Mouse (Mus musculus) CH12.LX (cell line): ENCODE results near the gene Dync1i1. TPM values are rescaled to one million over a fixed set of nuclear protein-coding genes. Genes with fewer than 3 reads are reported as not detected.

Experiments used
- DNase-seq: peaks from one replicate; pipeline ENCODE4 v3.0.0-alpha.2; 2013; ENCODE audit errors: extremely low read depth
- H3K27ac ChIP-seq: 2 replicates; pipeline ENCODE4 v1.5.1; 2012; ENCODE audit warnings: low read depth, mild to moderate bottlenecking, control low read depth, moderate library complexity; ENCODE audit not compliant: insufficient read depth
- H3K27me3 ChIP-seq: replicated peaks from 2 replicates; pipeline ENCODE3; 2012; ENCODE audit warnings: inconsistent platforms
- H3K36me3 ChIP-seq, 2 experiments: replicated peaks in 1 of 2; 2 replicates each; pipeline versions ENCODE3 to v1.6.1; 2012; ENCODE audit warnings: inconsistent platforms in 1 of 2, low read length in 1 of 2, mild to moderate bottlenecking in 1 of 2, mixed read lengths in 1 of 2, moderate library complexity in 1 of 2; ENCODE audit not compliant: control insufficient read depth in 1 of 2, insufficient read depth in 1 of 2
- H3K4me1 ChIP-seq, 2 experiments: 2 replicates each; pipeline ENCODE4 v1.6.1; 2012; ENCODE audit warnings: inconsistent platforms in 1 of 2, moderate library complexity in 1 of 2; ENCODE audit not compliant: insufficient read depth in 2 of 2, control insufficient read depth in 1 of 2
- H3K4me2 ChIP-seq: 2 replicates; pipeline ENCODE4 v1.6.1; 2012; ENCODE audit warnings: low read depth, mild to moderate bottlenecking, control low read depth; ENCODE audit not compliant: poor library complexity, insufficient read depth, severe bottlenecking
- H3K4me3 ChIP-seq, 3 experiments: fragments of 150-350 bp in 1 of 3; sonication (generic) in 1 of 3; replicated peaks in 1 of 3; 2 replicates each; pipeline versions ENCODE3 to v1.5.1; 2011 to 2012; ENCODE audit warnings: low read depth in 2 of 3, low read length in 2 of 3, mild to moderate bottlenecking in 2 of 3, moderate library complexity in 2 of 3, control low read depth in 1 of 3, improper control_type of control experiment in 1 of 3, inconsistent platforms in 1 of 3, mixed read lengths in 1 of 3; ENCODE audit not compliant: poor library complexity in 1 of 3
- H3K79me2 ChIP-seq: replicated peaks from 2 replicates; pipeline ENCODE4 v1.6.1; 2012; ENCODE audit warnings: mild to moderate bottlenecking, moderate library complexity; ENCODE audit not compliant: control insufficient read depth, poor library complexity, insufficient read depth, severe bottlenecking; ENCODE audit errors: extremely low read depth
- H3K9ac ChIP-seq: 2 replicates; pipeline ENCODE4 v1.6.1; 2012; ENCODE audit warnings: low read depth, mild to moderate bottlenecking, control low read depth, moderate library complexity; ENCODE audit not compliant: insufficient read depth
- H3K9me3 ChIP-seq: replicated peaks from 2 replicates; pipeline ENCODE3; 2012; ENCODE audit warnings: low read length, inconsistent platforms, mixed read lengths
- CHD1 ChIP-seq: IDR thresholded peaks from 2 replicates; pipeline ENCODE4 v1.6.1; 2012; ENCODE audit warnings: low read depth, low read length, improper control_type of control experiment, inconsistent platforms
- CHD2 ChIP-seq: IDR thresholded peaks from 2 replicates; pipeline ENCODE4 v1.6.1; 2011; ENCODE audit warnings: low read length, improper control_type of control experiment
- E2F4 ChIP-seq: IDR thresholded peaks from 2 replicates; pipeline ENCODE4 v1.6.1; 2011; ENCODE audit warnings: low read depth, low read length, improper control_type of control experiment; ENCODE audit not compliant: insufficient replicate concordance
- GABPA ChIP-seq: IDR thresholded peaks from 2 replicates; pipeline ENCODE4 v1.6.1; 2012; ENCODE audit warnings: low read depth, low read length, improper control_type of control experiment, inconsistent platforms; ENCODE audit not compliant: insufficient replicate concordance
- IRF4 ChIP-seq: IDR thresholded peaks from 2 replicates; pipeline ENCODE4 v1.6.1; 2014; ENCODE audit warnings: low read depth, mild to moderate bottlenecking, inconsistent platforms, low read length, improper control_type of control experiment
- MAFK ChIP-seq: IDR thresholded peaks from 2 replicates; pipeline ENCODE4 v1.6.1; 2011; ENCODE audit warnings: low read length, improper control_type of control experiment; ENCODE audit not compliant: insufficient replicate concordance
- MEF2A ChIP-seq: IDR thresholded peaks from 2 replicates; pipeline ENCODE4 v1.6.1; 2014; ENCODE audit warnings: low read depth, mild to moderate bottlenecking, inconsistent platforms, low read length, improper control_type of control experiment, borderline replicate concordance
- NRF1 ChIP-seq: IDR thresholded peaks from 2 replicates; pipeline ENCODE4 v1.6.1; 2014; ENCODE audit warnings: low read depth, mild to moderate bottlenecking, inconsistent platforms, low read length, improper control_type of control experiment, moderate library complexity
- POLR2A ChIP-seq: IDR thresholded peaks from 2 replicates; pipeline ENCODE4 v1.6.1; 2011; ENCODE audit warnings: low read depth, mild to moderate bottlenecking, improper control_type of control experiment, low read length
- POLR2AphosphoS2 ChIP-seq: IDR thresholded peaks from 2 replicates; pipeline ENCODE4 v1.6.1; 2011; ENCODE audit warnings: low read depth, low read length, improper control_type of control experiment
- RAD21 ChIP-seq: IDR thresholded peaks from 2 replicates; pipeline ENCODE4 v1.6.1; 2011; ENCODE audit warnings: low read depth, mild to moderate bottlenecking, low read length, improper control_type of control experiment, moderate library complexity
- RCOR1 ChIP-seq: conservative IDR thresholded peaks from 2 replicates; pipeline ENCODE4 v1.6.1; 2012; ENCODE audit warnings: low read depth, mild to moderate bottlenecking, inconsistent platforms, low read length, improper control_type of control experiment
- TBP ChIP-seq: conservative IDR thresholded peaks from 2 replicates; pipeline ENCODE4 v1.6.1; 2011; ENCODE audit warnings: low read depth, low read length, improper control_type of control experiment
- TCF12 ChIP-seq: IDR thresholded peaks from 2 replicates; pipeline ENCODE4 v1.6.1; 2014; ENCODE audit warnings: low read depth, mild to moderate bottlenecking, inconsistent platforms, low read length, improper control_type of control experiment
- ZC3H11A ChIP-seq: IDR thresholded peaks from 2 replicates; pipeline ENCODE4 v1.6.1; 2012; ENCODE audit warnings: low read depth, mild to moderate bottlenecking, inconsistent platforms, low read length, improper control_type of control experiment
- ZMIZ1 ChIP-seq: IDR thresholded peaks from 2 replicates; pipeline ENCODE4 v1.6.1; 2012; ENCODE audit warnings: low read depth, mild to moderate bottlenecking, inconsistent platforms, low read length, improper control_type of control experiment
- dilution Hi-C: fragments of 300-500 bp; cut with MboI; formaldehyde crosslinking; loops from 2 replicates; pipeline ENCODE4 v1.14.3; 2020; ENCODE audit warnings: low sequenced_read_pairs; ENCODE audit not compliant: extremely low pct_unique_long_range_greater_than_20kb, extremely low pct_ligation_motif_present
- in situ Hi-C: fragments of 300-500 bp; cut with MboI; formaldehyde crosslinking; loops from 3 replicates; pipeline ENCODE4 v1.14.3; 2019; ENCODE audit warnings: low sequenced_read_pairs, low pct_ligation_motif_present, low pct_unique_long_range_greater_than_20kb, mixed read lengths
- polyA plus RNA-seq: library from polyadenylated mRNA; unstranded; fragments of >175 nt; gene quantifications from 2 replicates; pipeline ENCODE4 v1.2.1, GENCODE M21; 2012; ENCODE audit warnings: low read depth; ENCODE audit not compliant: insufficient read length
- total RNA-seq, 2 experiments: library from RNA; depleted of rRNA; stranded (reverse); fragments of 300-350 nt in 1 of 2; fragments of >200 nt in 1 of 2; gene quantifications; 2 replicates each; pipeline ENCODE4 v1.2.3; 2012 to 2014

Dync1i1 gene
- total and polyA plus RNA-seq, 3 experiments = not detected

DNA sequence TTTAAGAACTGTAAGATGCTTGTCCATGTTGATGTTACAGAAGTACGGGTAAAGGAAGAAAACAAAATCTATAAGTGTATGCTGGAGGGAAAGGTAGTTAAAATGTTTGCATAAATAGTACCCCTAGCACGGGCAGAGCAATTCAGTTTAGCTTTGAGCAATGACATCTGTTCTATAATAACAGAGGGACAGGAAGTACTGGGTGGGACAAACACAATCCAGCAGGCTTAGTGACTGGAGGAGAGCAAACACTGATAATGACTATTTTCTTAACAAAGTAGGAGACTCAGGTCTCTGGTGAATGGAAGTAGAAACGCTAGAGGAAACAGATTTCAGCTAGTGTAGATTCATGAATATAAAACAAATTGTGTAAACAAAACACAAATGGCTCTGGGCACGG is 250.8 kb downstream of the Dync1i1 start:
- H3K4me2 ChIP-seq = no peak overlapping the region
- no peaks in the 10 kb centered on the region for H3K79me2 ChIP-seq
- no peak overlapping the region for H3K9ac ChIP-seq
- no peak overlapping the region for H3K4me3 ChIP-seq
- no peaks in the 10 kb centered on the region for H3K36me3 ChIP-seq
- H3K27me3 ChIP-seq = no peaks in the 10 kb centered on the region
- no peaks in the 10 kb centered on the region for H3K9me3 ChIP-seq
- TF ChIP-seq IRF4 (no peak), CHD2 (no peak), MEF2A (no peak), ZMIZ1 (no peak), RCOR1 (no peak), GABPA (no peak), TCF12 (no peak), E2F4 (no peak), CHD1 (no peak), TBP (no peak)
- in situ Hi-C loops = no loop called here
- H3K4me1 ChIP-seq = no peaks in the 10 kb centered on the region
- H3K27ac ChIP-seq = no peak overlapping the region
- no peak for DNase-seq
- dilution Hi-C loops = no loop called here

DNA sequence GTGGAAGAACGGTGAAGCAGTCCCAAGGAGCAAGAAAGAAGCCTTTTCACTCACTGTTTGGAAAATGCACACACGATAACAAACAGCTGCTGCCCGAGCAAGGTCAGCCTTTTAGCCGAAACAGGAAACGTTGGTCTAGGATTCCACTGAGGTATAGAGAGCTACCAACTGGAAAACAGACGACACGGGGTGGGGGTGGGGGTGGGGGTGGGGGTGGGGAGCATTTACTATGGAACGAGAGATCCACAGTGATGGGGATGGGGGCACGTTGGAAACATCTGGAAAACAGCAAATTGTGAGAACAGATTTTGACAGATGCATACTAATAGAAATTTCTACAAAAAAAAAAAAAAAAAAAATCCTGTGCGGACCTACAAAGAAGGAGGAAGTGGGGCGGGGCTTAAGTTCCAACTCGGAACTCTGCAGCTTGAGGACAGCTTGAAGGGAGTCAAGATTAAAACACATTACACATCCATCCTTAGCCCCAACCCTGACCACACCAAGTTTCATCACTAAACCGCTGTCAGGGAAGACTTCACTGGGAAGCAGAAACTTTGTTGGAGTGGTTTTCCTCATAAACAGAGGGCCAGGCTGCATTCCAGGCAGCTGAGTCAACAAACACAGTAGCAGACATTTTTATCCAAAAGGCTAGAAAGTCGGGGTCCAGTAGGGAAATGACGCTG is 251.9 kb downstream of the Dync1i1 start:
- Histone ChIP-seq H3K27ac (no peak overlapping the region), H3K36me3 (no peaks in the 10 kb centered on the region), H3K9ac (no peak overlapping the region), H3K27me3 (no peaks in the 10 kb centered on the region)
- TF ChIP-seq NRF1 (no peak), POLR2AphosphoS2 (no peak)
- TF ChIP-seq, all 38 proteins: peak for 0
- in situ Hi-C loops = no loop called here
- Histone ChIP-seq H3K9me3 (no peaks in the 10 kb centered on the region), H3K4me2 (no peak overlapping the region), H3K4me1 (no peaks in the 10 kb centered on the region), H3K79me2 (no peaks in the 10 kb centered on the region), H3K4me3 (no peak overlapping the region)
- dilution Hi-C loops = no loop called here
- DNase-seq = no peak

DNA sequence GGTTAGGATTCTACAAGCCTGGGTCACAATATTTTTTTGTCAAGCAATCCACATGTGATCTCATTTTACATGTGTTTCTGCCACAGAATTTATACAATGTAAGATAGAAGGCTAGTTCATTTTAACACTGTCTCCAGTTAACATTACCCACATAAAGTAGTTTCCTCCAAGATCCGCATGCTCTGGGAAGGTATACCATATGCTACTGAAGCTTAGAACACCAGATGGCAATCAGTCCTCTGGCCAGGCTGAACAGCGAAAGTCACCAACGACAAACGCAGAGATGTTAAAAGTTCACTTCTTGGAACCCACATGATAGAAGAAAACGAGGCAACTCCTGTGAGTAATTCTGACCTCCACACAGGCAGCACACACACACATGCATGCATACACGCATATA is 265.8 kb downstream of the Dync1i1 start:
- dilution Hi-C loops = no loop called here
- Histone ChIP-seq H3K4me2 (no peak overlapping the region), H3K9ac (no peak overlapping the region), H3K4me3 (no peak overlapping the region), H3K4me1 (no peaks in the 10 kb centered on the region), H3K79me2 (no peaks in the 10 kb centered on the region), H3K9me3 (no peaks in the 10 kb centered on the region), H3K36me3 (no peaks in the 10 kb centered on the region), H3K27ac (no peak overlapping the region), H3K27me3 (no peaks in the 10 kb centered on the region)
- TF ChIP-seq RAD21 (no peak), POLR2A (no peak), CHD2 (no peak), ZC3H11A (no peak), MAFK (no peak)
- in situ Hi-C loops = no loop called here
- DNase-seq = no peak
